Mouse (Mus musculus): Measurements from ENCODE around the gene Rpl5.

Rpl5 gene

DNA sequence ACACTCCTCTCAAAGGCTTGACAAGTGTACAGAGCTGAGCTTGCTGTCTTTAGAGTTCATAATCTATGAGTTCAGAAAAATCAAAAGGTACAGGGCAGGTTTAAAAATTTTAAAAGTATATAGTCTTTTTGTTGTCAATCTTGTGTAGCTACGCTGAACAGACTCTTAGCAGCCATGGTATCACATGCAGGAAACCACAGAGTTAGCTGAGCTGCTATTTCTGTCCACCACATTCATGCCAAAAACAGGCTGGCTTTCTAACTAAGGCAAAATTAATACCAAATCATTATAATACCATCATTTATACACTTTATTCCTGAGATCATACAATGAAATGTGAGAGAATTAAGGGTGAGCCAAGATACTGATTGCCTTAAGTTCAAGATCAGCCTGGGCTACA, 46.2 kb downstream of the Rpl5 start:
- DNase-seq = no peak

DNA sequence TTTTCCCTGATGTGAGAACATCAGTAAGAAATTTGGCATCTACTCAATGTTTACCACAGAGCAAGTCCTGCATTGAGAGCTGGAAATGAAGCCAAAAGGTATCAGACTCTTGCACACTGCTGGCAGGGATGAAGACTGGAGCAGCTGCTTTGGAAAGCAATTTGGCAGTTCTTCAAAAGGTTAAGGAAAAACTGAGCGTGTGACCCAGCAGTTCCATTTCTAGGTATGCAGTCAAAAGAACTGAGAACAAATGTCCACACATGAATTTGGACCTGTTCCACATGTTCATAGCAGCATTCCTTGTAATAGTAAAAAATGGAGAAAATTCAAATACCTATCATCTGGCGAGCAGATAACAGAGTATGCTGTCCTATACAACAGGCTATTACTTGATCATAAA, 47.2 kb downstream of the Rpl5 start:
- no peak for DNase-seq

DNA sequence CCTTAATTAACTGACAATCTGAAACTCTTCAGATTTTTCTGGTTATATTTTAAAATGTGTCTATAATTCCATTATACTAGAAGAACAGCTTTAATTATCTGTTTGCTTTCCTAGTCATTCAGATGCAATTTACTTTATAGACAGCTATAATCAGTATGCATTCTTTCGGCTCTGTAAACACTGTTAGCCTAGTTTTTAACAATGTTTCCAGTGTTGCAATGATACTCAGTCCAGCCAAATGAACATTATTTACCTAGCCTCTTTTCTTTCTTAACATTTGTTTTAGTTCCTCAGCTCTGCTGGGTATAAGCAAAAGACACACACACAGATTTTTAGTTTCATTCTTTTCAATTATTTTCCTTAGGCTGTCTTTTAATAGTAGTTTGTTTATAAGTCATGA, 48.6 kb downstream of the Rpl5 start:
- no peak for DNase-seq

DNA sequence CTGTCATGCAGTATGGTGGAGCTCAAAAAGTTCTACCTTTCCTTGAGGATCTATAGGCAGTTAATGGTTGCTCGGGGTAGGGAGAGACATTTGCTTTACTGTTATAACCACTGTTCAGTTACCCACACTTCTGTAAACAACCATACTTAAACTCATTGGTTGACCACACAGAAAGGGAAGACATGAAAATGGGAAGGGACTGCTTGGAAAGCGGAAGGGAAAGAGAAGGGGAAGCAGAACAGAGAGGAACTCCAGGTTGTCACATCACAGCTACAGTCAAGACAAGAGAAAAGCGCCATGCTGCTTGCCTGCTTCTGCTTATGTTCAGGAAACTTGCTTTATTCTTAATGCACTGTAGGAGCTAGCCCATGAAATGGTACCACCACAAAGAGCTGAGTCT, 49.3 kb downstream of the Rpl5 start:
- DNase-seq = no peak

DNA sequence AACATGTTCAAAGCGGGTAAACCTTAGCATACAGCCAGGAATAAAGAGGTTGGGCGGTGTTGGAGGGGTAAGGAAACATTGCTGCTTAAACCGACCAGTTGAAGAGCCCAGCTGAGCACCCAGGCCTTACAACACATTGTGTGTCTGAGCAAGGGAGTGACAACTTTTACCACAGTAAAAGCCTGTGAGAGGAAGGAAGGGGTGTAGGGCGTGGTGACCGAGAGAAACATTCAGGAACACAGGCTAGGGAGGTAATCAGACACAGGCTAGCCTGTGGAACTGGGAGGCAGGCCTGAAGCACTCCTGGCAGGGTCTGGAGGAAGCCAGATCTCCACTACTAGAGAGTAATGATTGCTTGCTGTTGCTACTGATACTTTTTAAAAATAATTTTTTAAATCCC, 50.3 kb downstream of the Rpl5 start:
- no peak for DNase-seq
